Mouse (Mus musculus): ENCODE measurements around the gene Polr2e. TPM values are rescaled to one million over a fixed set of nuclear protein-coding genes. Genes with fewer than 3 reads are reported as not detected.

Polr2e gene
- total RNA-seq (2023): 50.1 TPM

DNA sequence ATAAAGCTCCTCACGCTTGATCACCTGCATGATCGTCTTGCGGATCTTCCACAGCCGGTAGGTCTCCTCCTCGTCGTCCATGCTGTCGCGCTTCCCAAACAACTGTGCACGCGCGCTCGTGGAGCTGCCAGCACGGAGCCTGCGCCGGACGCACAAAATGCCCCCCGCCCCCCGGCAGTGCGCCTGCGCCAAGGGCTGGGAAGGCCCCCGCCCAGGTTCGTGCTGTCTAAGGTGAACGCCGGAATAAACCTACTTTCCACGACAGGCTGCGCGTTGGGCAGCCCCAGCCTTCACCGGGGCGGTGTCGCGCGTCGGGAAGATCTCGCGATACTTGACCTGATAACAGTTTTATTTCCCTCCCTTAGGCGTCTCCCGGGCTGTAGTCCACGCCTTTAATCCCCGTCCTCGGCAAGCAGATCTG is at the start of gene Polr2e:
TSS of gene Polr2e (minus strand) at position 237 of the 421 bp plus-strand sequence.

DNA sequence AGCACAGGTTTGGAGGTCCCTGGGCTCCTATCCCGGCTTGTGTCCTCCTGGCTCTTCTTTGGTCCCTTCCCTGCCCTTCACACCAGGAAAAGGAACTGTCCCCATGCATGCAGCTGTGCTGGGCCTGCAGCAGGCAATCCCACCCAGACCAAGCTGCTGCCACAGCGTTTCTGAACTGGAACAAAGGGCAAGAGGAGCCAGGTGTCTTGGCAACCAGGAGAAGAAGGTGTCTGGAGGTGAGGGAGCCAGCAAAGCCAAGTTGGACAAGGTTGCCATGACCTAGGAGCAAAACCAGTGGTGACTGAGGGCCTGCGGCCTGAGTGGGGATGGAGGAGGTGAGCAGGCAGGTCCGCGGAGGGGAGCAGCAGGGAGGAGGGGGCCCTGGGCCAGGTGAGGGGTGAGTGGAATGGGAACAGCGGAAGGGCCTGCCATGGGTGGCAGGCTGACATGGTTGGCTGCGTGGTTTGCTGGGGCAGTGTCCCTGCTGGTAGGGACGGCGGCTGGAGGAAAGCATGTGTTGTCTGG is 7.5 kb upstream of the Polr2e start, which contains the start of gene Gpx4:
TSS of gene Gpx4 (plus strand) at position 126 of the 525 bp plus-strand sequence.

DNA sequence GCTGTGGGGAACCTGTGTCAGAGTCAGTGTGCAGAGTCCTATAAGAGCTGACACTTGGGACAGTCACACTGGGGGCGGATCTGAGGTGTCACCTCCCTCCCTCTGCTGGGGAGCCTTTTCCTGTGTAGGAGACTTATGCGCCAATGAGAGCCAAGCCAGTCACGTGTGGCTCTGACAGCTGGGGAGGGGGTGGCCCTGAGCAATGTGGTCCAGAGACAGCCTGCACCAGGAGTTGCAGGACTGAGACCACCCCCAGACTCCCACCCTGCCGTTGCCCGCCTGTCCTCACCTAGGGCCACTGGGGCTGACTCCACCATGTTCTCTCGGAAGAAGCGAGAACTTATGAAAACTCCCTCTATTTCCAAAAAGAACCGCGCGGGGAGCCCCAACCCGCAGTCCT is 23.1 kb downstream of the Polr2e start, which contains the start of gene Arhgap45:
TSS of gene Arhgap45 (plus strand) at position 143 of the 400 bp plus-strand sequence.

DNA sequence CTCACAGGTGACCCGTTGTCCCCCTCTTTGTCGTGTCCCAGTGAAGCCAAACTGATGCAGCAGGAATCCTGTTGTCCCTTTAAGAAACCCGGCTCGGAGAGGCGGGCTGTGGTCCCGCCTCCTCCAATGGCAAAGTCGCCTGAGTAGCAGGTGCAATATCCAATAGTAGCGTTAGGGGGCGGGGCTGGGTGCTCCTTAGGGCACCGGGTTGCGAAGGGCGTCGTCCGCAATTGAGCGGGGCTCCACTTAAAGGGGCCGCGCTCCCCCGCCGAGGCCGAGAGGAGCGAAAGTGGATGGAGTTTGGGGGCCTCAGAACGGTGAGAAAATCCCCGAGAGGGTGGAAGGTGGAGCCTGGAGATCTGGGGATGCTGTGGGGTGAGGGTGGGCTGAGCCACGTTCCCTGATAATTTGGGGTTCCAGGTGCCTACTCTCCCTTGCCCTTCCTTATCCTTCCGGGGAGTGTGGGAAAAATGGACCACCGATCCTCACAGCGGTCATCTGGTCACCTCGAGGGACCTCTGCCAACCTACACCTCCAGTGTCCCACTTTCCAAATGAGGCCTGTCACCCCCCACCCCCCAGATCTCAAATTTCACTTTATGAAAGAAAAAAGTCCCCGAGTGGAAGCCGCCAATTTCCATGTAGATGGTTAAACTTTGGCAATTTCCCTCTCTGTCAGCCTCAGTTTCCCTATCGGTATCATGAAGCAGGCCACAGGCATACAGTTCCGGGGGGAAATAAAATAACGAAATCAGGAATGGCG is 43.1 kb downstream of the Polr2e start, which contains the start of gene Abca7:
TSS of gene Abca7 (plus strand) at position 223 of the 762 bp plus-strand sequence.

DNA sequence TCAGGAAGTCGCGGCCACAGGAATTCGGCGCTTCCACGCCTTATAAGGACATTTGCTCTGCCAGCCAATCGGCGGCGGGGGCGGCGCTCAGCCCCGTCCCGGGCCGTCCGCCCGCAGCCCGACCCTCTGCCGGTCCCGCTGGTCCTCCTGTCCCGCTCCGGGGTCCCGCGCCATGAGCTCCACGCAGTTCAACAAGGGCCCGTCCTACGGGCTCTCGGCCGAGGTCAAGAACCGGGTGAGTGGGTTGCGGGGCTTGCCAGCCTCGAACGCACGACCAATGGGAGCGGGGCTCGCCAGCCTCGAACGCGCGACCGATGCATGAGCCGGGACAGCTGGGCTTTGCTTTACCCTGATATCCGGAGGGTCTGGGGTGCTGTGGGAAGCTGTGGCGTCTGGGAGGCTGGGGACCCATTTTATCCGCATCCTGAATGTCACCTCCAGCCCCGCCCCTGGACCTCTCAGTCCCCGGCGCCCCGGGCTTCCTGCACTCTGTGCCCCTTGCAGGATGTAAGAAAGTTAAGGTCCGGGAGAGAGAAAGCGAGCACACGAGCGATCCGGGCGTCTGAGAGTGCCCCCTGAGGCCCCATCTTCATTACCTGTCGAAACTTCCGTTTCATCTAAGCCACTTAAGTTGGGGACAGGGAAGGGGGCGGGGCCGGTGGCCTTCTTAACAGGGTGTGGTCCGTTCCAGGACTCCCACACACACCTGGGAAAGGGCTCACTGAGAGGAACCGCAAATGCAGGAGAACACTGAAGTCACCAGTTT is 50.9 kb downstream of the Polr2e start, which contains the start of gene Cnn2:
TSS of gene Cnn2 (plus strand) at position 79 of the 766 bp plus-strand sequence.

Other genes starting within 250 kb of the Polr2e start
- gene Prss57, start 248.8 kb downstream of the Polr2e start, total RNA-seq (2023): not detected
- 2.8 TPM for gene Palm, start 246.2 kb downstream of the Polr2e start, total RNA-seq (2023)
- gene Misp, start 218.8 kb downstream of the Polr2e start, total RNA-seq (2023): not detected
- 788 TPM for gene Ptbp1, start 185.4 kb downstream of the Polr2e start, total RNA-seq (2023)
- gene Prtn3, start 165.3 kb downstream of the Polr2e start, total RNA-seq (2023): not detected
- 2.3 TPM for gene Plppr3, start 165.2 kb downstream of the Polr2e start, total RNA-seq (2023)
- not detected for gene Elane, start 153.5 kb downstream of the Polr2e start, total RNA-seq (2023)
- not detected for gene Cfd, start 148.9 kb downstream of the Polr2e start, total RNA-seq (2023)
- 74.1 TPM for gene Med16, start 130.9 kb downstream of the Polr2e start, total RNA-seq (2023)
- not detected for gene Gm26602, start 128.9 kb downstream of the Polr2e start, total RNA-seq (2023)
- gene Kiss1r, start 122.8 kb downstream of the Polr2e start, total RNA-seq (2023): 0.47 TPM
- 96.5 TPM for gene R3hdm4, start 118.6 kb downstream of the Polr2e start, total RNA-seq (2023)
- gene Arid3a, start 112.8 kb downstream of the Polr2e start, total RNA-seq (2023): 7.9 TPM
- 61.8 TPM for gene Wdr18, start 79.6 kb downstream of the Polr2e start, total RNA-seq (2023)
- 0.18 TPM for gene Grin3b, start 69.1 kb downstream of the Polr2e start, total RNA-seq (2023)
- 154 TPM for gene Tmem259, start 55.5 kb downstream of the Polr2e start, total RNA-seq (2023)
- gene Cnn2, start 51.2 kb downstream of the Polr2e start, total RNA-seq (2023): 387 TPM
- gene Abca7, start 43.3 kb downstream of the Polr2e start, total RNA-seq (2023): 68.3 TPM
- gene Arhgap45, start 23.1 kb downstream of the Polr2e start, total RNA-seq (2023): 890 TPM
- 134 TPM for gene Gpx4, start 7.4 kb upstream of the Polr2e start, total RNA-seq (2023)
- 115 TPM for gene Sbno2, start 65.8 kb upstream of the Polr2e start, total RNA-seq (2023)
- 140 TPM for gene Stk11, start 76.0 kb upstream of the Polr2e start, total RNA-seq (2023)
- gene Atp5d, start 98.8 kb upstream of the Polr2e start, total RNA-seq (2023): 152 TPM
- gene Cbarp, start 101.0 kb upstream of the Polr2e start, total RNA-seq (2023): 51.8 TPM
- gene Midn, start 108.5 kb upstream of the Polr2e start, total RNA-seq (2023): 88.1 TPM
- gene Cirbp, start 126.2 kb upstream of the Polr2e start, total RNA-seq (2023): 229 TPM
- gene 1600002K03Rik, start 133.1 kb upstream of the Polr2e start, total RNA-seq (2023): 14.7 TPM
- gene Efna2, start 139.7 kb upstream of the Polr2e start, total RNA-seq (2023): 0.44 TPM
- gene Mum1, start 186.6 kb upstream of the Polr2e start, total RNA-seq (2023): 70.1 TPM
- 83.2 TPM for gene Ndufs7, start 209.3 kb upstream of the Polr2e start, total RNA-seq (2023)
- gene Gamt, start 221.2 kb upstream of the Polr2e start, total RNA-seq (2023): not detected
- gene Dazap1, start 221.7 kb upstream of the Polr2e start, total RNA-seq (2023): 199 TPM

All from CD4-positive naive resting alpha-beta T cell, adult 76 days (primary cell).